Mouse (Mus musculus): Measurements from ENCODE around the gene App.

- no peak for TF ChIP-seq POLR2A (IDR thresholded peaks at IDR 0.05; ENCODE audit: extremely low read depth, insufficient read depth, low read length)
- no peak for TF ChIP-seq CTCF (IDR thresholded peaks at IDR 0.05; ENCODE audit: low read depth, low read length)
These were observed 106.2 kb downstream of the App start for GRCm38 (mm10) chr16:85067254-85067893.

Measured in liver, adult 2 months (tissue).